Mouse (Mus musculus) heart, embryonic 13.5 days (tissue): ENCODE results near the gene Bag5. TPM values are rescaled to one million over a fixed set of nuclear protein-coding genes. Genes with fewer than 3 reads are reported as not detected.

Experiments
- ATAC-seq: fragments of 200-750 bp; cut with Nextera tagmentation; 2 replicates; pipeline ENCODE4 v1.8.0; 2017; ENCODE audit warnings: moderate TSS enrichment; ENCODE audit not compliant: insufficient number of reproducible peaks, low FRiP score, low TSS enrichment; ENCODE audit errors: extremely low read depth
- H3K27ac ChIP-seq: fragments of 300-500 bp; sonication (generic); replicated peaks from 2 replicates; pipeline ENCODE4 v1.5.1; 2015; ENCODE audit warnings: moderate library complexity, mild to moderate bottlenecking, inconsistent platforms
- H3K27me3 ChIP-seq: fragments of 300-500 bp; sonication (generic); replicated peaks from 2 replicates; pipeline ENCODE4 v1.6.1; 2015; ENCODE audit warnings: mild to moderate bottlenecking, inconsistent platforms
- H3K36me3 ChIP-seq: fragments of 300-500 bp; sonication (generic); 2 replicates; pipeline ENCODE4 v1.6.1; 2015; ENCODE audit warnings: mild to moderate bottlenecking, inconsistent platforms
- H3K4me1 ChIP-seq: fragments of 300-500 bp; sonication (generic); 2 replicates; pipeline ENCODE4 v1.6.1; 2015; ENCODE audit warnings: inconsistent platforms
- H3K4me2 ChIP-seq: fragments of 300-500 bp; sonication (generic); 2 replicates; pipeline ENCODE4 v1.6.1; 2015; ENCODE audit warnings: inconsistent platforms, mild to moderate bottlenecking, moderate library complexity
- H3K4me3 ChIP-seq: fragments of 300-500 bp; sonication (generic); 2 replicates; pipeline ENCODE4 v1.5.1; 2015; ENCODE audit warnings: moderate library complexity, mild to moderate bottlenecking, inconsistent platforms
- H3K9ac ChIP-seq: fragments of 300-500 bp; sonication (generic); 2 replicates; pipeline ENCODE4 v1.6.1; 2015; ENCODE audit warnings: inconsistent platforms, mild to moderate bottlenecking, moderate library complexity
- H3K9me3 ChIP-seq: fragments of 300-500 bp; sonication (generic); 2 replicates; pipeline ENCODE4 v1.6.1; 2016; ENCODE audit warnings: inconsistent platforms
- WGBS: fragments of 180-500 bp; shearing (Covaris S2); methylation state at CpG from one replicate; pipeline ENCODE4 v1.1.7; 2015; ENCODE audit warnings: mixed read lengths; 5-methylcytosine and 5-hydroxymethylcytosine counted together
- polyA plus RNA-seq: library from polyadenylated mRNA; unstranded; fragments of >200 nt; fragmentation: Nextera tagmentation; extraction: Ambion mirVana; gene quantifications from 2 replicates; pipeline ENCODE4 v1.2.1, GENCODE M21; 2015

The Bag5 gene
- polyA plus RNA-seq, 1 experiment from 2014 or later: 35.4 TPM

GRCm38 (mm10) chr12:111682003-111682402 lies 31.1 kb downstream of the Bag5 start:
- Histone ChIP-seq H3K27ac (peak overlapping the region; percentile 91), H3K4me3 (no peak overlapping the region), H3K4me2 (no peak overlapping the region), H3K27me3 (no peaks in the 10 kb centered on the region), H3K4me1 (peaks cover 72% of the 10 kb centered on the region), H3K36me3 (peaks cover 34% of the 10 kb centered on the region), H3K9me3 (no peaks in the 10 kb centered on the region), H3K9ac (peak overlapping the region; percentile 70)
- no peak for ATAC-seq
- 57% methylated on average over 5 of the region's 5 CpGs for WGBS

DNA sequence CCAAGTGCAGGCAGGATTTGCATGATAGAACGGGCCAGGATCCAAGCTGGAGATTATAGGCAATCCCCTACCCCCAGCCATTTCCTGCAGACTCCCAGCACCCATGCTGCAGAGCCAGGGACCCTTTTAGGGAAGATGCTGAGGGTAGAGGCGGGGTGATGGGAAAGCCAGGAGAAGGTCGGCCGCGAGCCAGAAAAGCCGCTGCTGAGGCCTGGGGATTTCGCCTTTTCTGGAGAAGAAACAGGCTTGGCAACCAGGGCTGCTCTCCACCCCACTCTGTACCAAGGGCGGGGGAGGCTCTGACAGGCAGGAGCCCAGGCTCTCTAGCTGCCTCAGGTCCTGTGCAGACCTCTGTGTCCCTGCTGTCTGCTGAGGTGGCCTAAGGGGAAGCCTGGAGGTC lies 31.8 kb downstream of the Bag5 start:
- WGBS: 75% methylated on average over 8 of the region's 8 CpGs
- ATAC-seq: no peak
- H3K9ac ChIP-seq: peak overlapping the region; percentile 51

GRCm38 (mm10) chr12:111680661-111681060 lies 32.4 kb downstream of the Bag5 start:
- Histone ChIP-seq H3K4me2 (no peak overlapping the region), H3K9me3 (no peaks in the 10 kb centered on the region), H3K4me3 (no peak overlapping the region), H3K27ac (no peak overlapping the region), H3K9ac (no peak overlapping the region), H3K36me3 (peaks cover 34% of the 10 kb centered on the region), H3K4me1 (peaks cover 60% of the 10 kb centered on the region), H3K27me3 (no peaks in the 10 kb centered on the region)
- ATAC-seq: no peak
- WGBS: 92% methylated on average over 13 of the region's 13 CpGs

More for the DNA sequence above, 31.8 kb downstream of the Bag5 start:
- Histone ChIP-seq H3K27ac (peak overlapping the region; percentile 91), H3K4me1 (peaks cover 67% of the 10 kb centered on the region), H3K4me2 (no peak overlapping the region), H3K36me3 (peaks cover 34% of the 10 kb centered on the region), H3K4me3 (no peak overlapping the region), H3K9me3 (no peaks in the 10 kb centered on the region), H3K27me3 (no peaks in the 10 kb centered on the region)

DNA sequence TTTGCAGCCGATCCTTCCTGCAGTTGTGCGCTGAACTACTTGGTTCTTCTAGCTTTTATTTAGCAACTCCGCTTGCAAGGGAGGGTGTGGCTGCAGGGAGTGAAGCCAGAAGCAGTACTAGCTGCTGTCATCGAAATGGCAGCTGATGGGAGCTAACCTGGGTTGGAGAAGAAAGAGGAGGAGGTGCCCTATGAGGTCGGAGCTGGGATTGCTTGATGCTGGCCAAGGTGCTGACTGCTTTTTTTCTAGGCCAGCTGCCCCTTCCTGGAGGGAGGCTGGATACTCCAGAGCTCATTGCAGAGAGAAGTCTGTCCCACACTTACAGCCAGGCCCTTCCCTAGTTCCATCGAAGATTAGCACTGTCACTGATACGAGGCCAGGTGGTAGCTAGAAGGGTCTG lies 34.1 kb downstream of the Bag5 start:
- H3K27ac ChIP-seq: no peak overlapping the region
- peak overlapping the region; percentile 91 for H3K9ac ChIP-seq
- H3K4me3 ChIP-seq: peak overlapping the region; percentile 95
- H3K9me3 ChIP-seq: no peaks in the 10 kb centered on the region
- peaks cover 28% of the 10 kb centered on the region for H3K36me3 ChIP-seq
- WGBS: 39% methylated on average over 7 of the region's 7 CpGs
- ATAC-seq: no peak
- H3K4me2 ChIP-seq: peak overlapping the region; percentile 97
- peaks cover 69% of the 10 kb centered on the region for H3K4me1 ChIP-seq
- peaks cover 2% of the 10 kb centered on the region for H3K27me3 ChIP-seq

DNA sequence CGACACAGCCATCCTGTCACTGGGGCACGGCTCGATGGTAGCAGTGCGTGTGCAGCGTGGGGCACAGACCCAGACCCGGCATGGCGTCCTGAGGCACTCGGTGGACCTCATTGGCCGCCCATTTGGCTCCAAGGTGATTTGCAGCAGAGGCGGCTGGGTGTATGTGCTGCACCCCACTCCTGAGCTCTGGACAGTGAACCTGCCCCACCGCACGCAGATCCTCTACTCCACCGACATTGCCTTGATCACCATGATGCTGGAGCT lies 34.5 kb downstream of the Bag5 start:
- H3K27ac ChIP-seq: no peak overlapping the region
- H3K9ac ChIP-seq: peak overlapping the region; percentile 91
- H3K4me3 ChIP-seq: peak overlapping the region; percentile 95
- ATAC-seq: no peak
- H3K9me3 ChIP-seq: no peaks in the 10 kb centered on the region
- H3K27me3 ChIP-seq: peaks cover 6% of the 10 kb centered on the region
- peaks cover 69% of the 10 kb centered on the region for H3K4me1 ChIP-seq
- H3K36me3 ChIP-seq: peaks cover 24% of the 10 kb centered on the region
- 7% methylated on average over 13 of the region's 13 CpGs for WGBS
- H3K4me2 ChIP-seq: peak overlapping the region; percentile 97

GRCm38 (mm10) chr12:111677882-111678669 lies 35.0 kb downstream of the Bag5 start, which contains the start of gene Trmt61a:
Gene Trmt61a, plus strand, starts transcription at chr12:111678105.
- peaks cover 11% of the 10 kb centered on the region for H3K27me3 ChIP-seq
- peak; percentile 72 for ATAC-seq
- H3K4me2 ChIP-seq: peak within 1 kb of the TSS; percentile 97
- peaks cover 23% of the 10 kb centered on the region for H3K36me3 ChIP-seq
- H3K9me3 ChIP-seq: no peaks in the 10 kb centered on the region
- peak within 1 kb of the TSS; percentile 91 for H3K9ac ChIP-seq
- peaks cover 66% of the 10 kb centered on the region for H3K4me1 ChIP-seq
- H3K4me3 ChIP-seq: peak within 1 kb of the TSS; percentile 95
- peak within 1 kb of the TSS; percentile 100 for H3K27ac ChIP-seq
- under 1% methylated on average over 51 of the region's 51 CpGs for WGBS

GRCm38 (mm10) chr12:111677421-111677820 lies 35.6 kb downstream of the Bag5 start:
- Histone ChIP-seq H3K9me3 (no peaks in the 10 kb centered on the region), H3K4me1 (peaks cover 66% of the 10 kb centered on the region), H3K27me3 (peaks cover 17% of the 10 kb centered on the region), H3K36me3 (peaks cover 18% of the 10 kb centered on the region), H3K4me3 (peak overlapping the region; percentile 95), H3K27ac (peak overlapping the region; percentile 100), H3K4me2 (peak overlapping the region; percentile 97), H3K9ac (peak overlapping the region; percentile 91)
- ATAC-seq: no peak
- 18% methylated on average over 5 of the region's 5 CpGs for WGBS

GRCm38 (mm10) chr12:111675797-111676580 lies 37.1 kb downstream of the Bag5 start:
- no peak for ATAC-seq
- 0 out of 2 replicates have a peak overlapping the region, but pooled peaks have one; percentile 24 for H3K9ac ChIP-seq
- H3K4me3 ChIP-seq: no peak overlapping the region
- H3K27ac ChIP-seq: peak overlapping the region; percentile 29
- H3K36me3 ChIP-seq: peaks cover 10% of the 10 kb centered on the region
- peaks cover 64% of the 10 kb centered on the region for H3K4me1 ChIP-seq
- H3K4me2 ChIP-seq: no peak overlapping the region
- H3K27me3 ChIP-seq: peaks cover 25% of the 10 kb centered on the region
- no peaks in the 10 kb centered on the region for H3K9me3 ChIP-seq
- 77% methylated on average over 6 of the region's 6 CpGs for WGBS

DNA sequence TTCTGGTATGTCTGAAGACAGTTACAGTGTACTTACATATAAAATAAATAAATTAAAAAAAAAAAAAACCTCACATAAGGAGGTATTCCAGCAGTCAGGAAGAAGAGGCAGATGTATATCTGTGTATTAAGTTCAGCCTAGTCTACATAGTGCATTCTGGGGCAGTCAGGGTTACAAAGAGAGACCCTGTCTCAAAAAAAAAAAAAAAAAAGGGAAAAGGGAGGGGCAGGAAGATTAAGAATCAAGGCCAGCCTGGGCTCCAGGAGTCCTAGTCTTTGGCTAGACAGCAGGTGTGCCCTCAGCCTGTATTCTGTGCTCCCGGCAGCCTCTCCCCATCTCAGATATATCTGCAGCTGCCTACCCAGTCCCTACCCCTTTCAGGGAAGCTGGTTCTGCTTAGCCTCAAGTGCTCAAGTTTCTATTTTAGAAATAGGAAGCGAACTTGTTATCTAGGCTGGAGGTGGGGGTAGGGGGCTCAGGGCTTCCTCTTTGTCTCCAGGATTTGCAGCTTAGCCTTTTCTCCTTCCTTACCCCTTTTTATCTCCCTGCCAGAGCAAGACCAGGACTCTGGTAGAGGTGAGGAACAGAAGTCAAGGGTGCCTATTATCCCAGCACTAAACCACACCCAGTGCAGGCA lies 38.1 kb downstream of the Bag5 start:
- Histone ChIP-seq H3K27ac (peak overlapping the region; percentile 29), H3K4me2 (no peak overlapping the region), H3K4me1 (peaks cover 74% of the 10 kb centered on the region), H3K9me3 (no peaks in the 10 kb centered on the region), H3K27me3 (peaks cover 32% of the 10 kb centered on the region), H3K4me3 (no peak overlapping the region), H3K9ac (0 out of 2 replicates have a peak overlapping the region, but pooled peaks have one; percentile 37), H3K36me3 (no peaks in the 10 kb centered on the region)
- WGBS: 11% methylated on average over 2 of the region's 2 CpGs
- ATAC-seq: no peak

- Histone ChIP-seq H3K36me3 (no peaks in the 10 kb centered on the region), H3K27ac (no peak overlapping the region), H3K9me3 (no peaks in the 10 kb centered on the region), H3K4me2 (peak overlapping the region; percentile 99), H3K4me1 (peaks cover 74% of the 10 kb centered on the region), H3K9ac (peak overlapping the region; percentile 88), H3K4me3 (peak overlapping the region; percentile 75), H3K27me3 (peaks cover 32% of the 10 kb centered on the region)
- WGBS: 10% methylated on average over 12 of the region's 12 CpGs
- no peak for ATAC-seq
Measured at GRCm38 (mm10) chr12:111672581-111672980, 40.5 kb downstream of the Bag5 start.

- ATAC-seq: peak; percentile 21; the same call in 1 of the 2 replicates
- H3K9ac ChIP-seq: peak within 1 kb of the TSS; percentile 88
- H3K9me3 ChIP-seq: no peaks in the 10 kb centered on the region
- no peaks in the 10 kb centered on the region for H3K36me3 ChIP-seq
- H3K4me3 ChIP-seq: peak within 1 kb of the TSS; percentile 75
- peak within 1 kb of the TSS; percentile 60; the same call in 1 of the 2 replicates for H3K27ac ChIP-seq
- WGBS: under 1% methylated on average over 31 of the region's 31 CpGs
- H3K27me3 ChIP-seq: peaks cover 32% of the 10 kb centered on the region
- H3K4me2 ChIP-seq: peak within 1 kb of the TSS; percentile 99
- peaks cover 70% of the 10 kb centered on the region for H3K4me1 ChIP-seq
Measured at GRCm38 (mm10) chr12:111672176-111672575, 40.9 kb downstream of the Bag5 start, which contains the start of gene Ckb. Gene Ckb, minus strand, starts transcription at chr12:111672338.
